Mouse (Mus musculus): ENCODE measurements around the gene Abcc1. TPM values are rescaled to one million over a fixed set of nuclear protein-coding genes. Genes with fewer than 3 reads are reported as not detected.

The Abcc1 gene
- total and polyA plus RNA-seq, 2 experiments from 2014 or later = 2.0 to 6.7 TPM

- Histone ChIP-seq H3K27me3 (ENCODE audit: control insufficient read depth, insufficient read depth, low read length) (no peaks in the 10 kb centered on the region), H3K9ac (replicated peaks; ENCODE audit: low read depth, low read length) (no peak overlapping the region), H3K9me3 (replicated peaks; ENCODE audit: control insufficient read depth, low read length) (no peaks in the 10 kb centered on the region), H3K4me3 (ENCODE audit: low read depth, low read length) (no peak overlapping the region), H3K36me3 (replicated peaks; ENCODE audit: control insufficient read depth, insufficient read depth, low read length) (0 out of 2 replicates have a peak, but pooled peaks cover 12% of the 10 kb centered on the region), H3K27ac (ENCODE audit: low read depth) (no peak overlapping the region), H3K4me2 (ENCODE audit: low read depth, low read length) (no peak overlapping the region), H3K4me1 (ENCODE audit: control insufficient read depth, insufficient read depth) (no peaks in the 10 kb centered on the region)
- 78% methylated on average over 2 of the region's 2 CpGs for WGBS
- no peak for TF ChIP-seq EP300 (IDR thresholded peaks at IDR 0.05; ENCODE audit: low read depth)
- TF ChIP-seq CTCF (IDR thresholded peaks at IDR 0.05; ENCODE audit: low read depth) = no peak
- no peak for ATAC-seq (ENCODE audit: insufficient read depth, low read depth)
- no peak for DNase-seq (ENCODE audit: low spot score)
Measured at GRCm38 (mm10) chr16:14403507-14403906, 42.1 kb downstream of the Abcc1 start.

GRCm38 (mm10) chr16:14405636-14406035 is 44.3 kb downstream of the Abcc1 start:
- no peak overlapping the region for H3K4me2 ChIP-seq (ENCODE audit: low read depth, low read length)
- H3K36me3 ChIP-seq (replicated peaks; ENCODE audit: control insufficient read depth, insufficient read depth, low read length) = 0 out of 2 replicates have a peak, but pooled peaks cover 12% of the 10 kb centered on the region
- no peaks in the 10 kb centered on the region for H3K9me3 ChIP-seq (replicated peaks; ENCODE audit: control insufficient read depth, low read length)
- DNase-seq (ENCODE audit: low spot score) (no peak), ATAC-seq (ENCODE audit: insufficient read depth, low read depth) (no peak)
- no peaks in the 10 kb centered on the region; the same call in 1 of the 2 replicates for H3K4me1 ChIP-seq (ENCODE audit: control insufficient read depth, insufficient read depth)
- TF ChIP-seq EP300 (IDR thresholded peaks at IDR 0.05; ENCODE audit: low read depth) (no peak), CTCF (IDR thresholded peaks at IDR 0.05; ENCODE audit: low read depth) (no peak)
- H3K27me3 ChIP-seq (ENCODE audit: control insufficient read depth, insufficient read depth, low read length) = no peaks in the 10 kb centered on the region
- H3K9ac ChIP-seq (replicated peaks; ENCODE audit: low read depth, low read length) = no peak overlapping the region
- no peak overlapping the region for H3K4me3 ChIP-seq (ENCODE audit: low read depth, low read length)
- 88% methylated on average over 6 of the region's 6 CpGs for WGBS
- H3K27ac ChIP-seq (ENCODE audit: low read depth) = no peak overlapping the region

GRCm38 (mm10) chr16:14409124-14409523 is 47.8 kb downstream of the Abcc1 start:
- DNase-seq (ENCODE audit: low spot score) (no peak), ATAC-seq (ENCODE audit: insufficient read depth, low read depth) (no peak)
- Histone ChIP-seq H3K4me2 (ENCODE audit: low read depth, low read length) (no peak overlapping the region), H3K36me3 (replicated peaks; ENCODE audit: control insufficient read depth, insufficient read depth, low read length) (0 out of 2 replicates have a peak, but pooled peaks cover 12% of the 10 kb centered on the region), H3K27ac (ENCODE audit: low read depth) (no peak overlapping the region), H3K9me3 (replicated peaks; ENCODE audit: control insufficient read depth, low read length) (no peaks in the 10 kb centered on the region), H3K27me3 (ENCODE audit: control insufficient read depth, insufficient read depth, low read length) (no peaks in the 10 kb centered on the region), H3K4me3 (ENCODE audit: low read depth, low read length) (no peak overlapping the region), H3K9ac (replicated peaks; ENCODE audit: low read depth, low read length) (no peak overlapping the region), H3K4me1 (ENCODE audit: control insufficient read depth, insufficient read depth) (no peaks in the 10 kb centered on the region; the same call in 1 of the 2 replicates)
- 56% methylated on average over 2 of the region's 2 CpGs for WGBS
- no peak for TF ChIP-seq EP300 (IDR thresholded peaks at IDR 0.05; ENCODE audit: low read depth)
- TF ChIP-seq CTCF (IDR thresholded peaks at IDR 0.05; ENCODE audit: low read depth) = no peak

GRCm38 (mm10) chr16:14409776-14410175 is 48.4 kb downstream of the Abcc1 start:
- Histone ChIP-seq H3K9me3 (replicated peaks; ENCODE audit: control insufficient read depth, low read length) (no peaks in the 10 kb centered on the region), H3K4me2 (ENCODE audit: low read depth, low read length) (no peak overlapping the region), H3K27ac (ENCODE audit: low read depth) (no peak overlapping the region), H3K4me1 (ENCODE audit: control insufficient read depth, insufficient read depth) (no peaks in the 10 kb centered on the region; the same call in 1 of the 2 replicates), H3K4me3 (ENCODE audit: low read depth, low read length) (no peak overlapping the region), H3K27me3 (ENCODE audit: control insufficient read depth, insufficient read depth, low read length) (no peaks in the 10 kb centered on the region), H3K36me3 (replicated peaks; ENCODE audit: control insufficient read depth, insufficient read depth, low read length) (0 out of 2 replicates have a peak, but pooled peaks cover 12% of the 10 kb centered on the region), H3K9ac (replicated peaks; ENCODE audit: low read depth, low read length) (no peak overlapping the region)
- no peak for ATAC-seq (ENCODE audit: insufficient read depth, low read depth)
- no peak for TF ChIP-seq EP300 (IDR thresholded peaks at IDR 0.05; ENCODE audit: low read depth)
- WGBS = 69% methylated on average over 3 of the region's 3 CpGs
- no peak for DNase-seq (ENCODE audit: low spot score)

GRCm38 (mm10) chr16:14410611-14411010 is 49.3 kb downstream of the Abcc1 start:
- no peak overlapping the region for H3K27ac ChIP-seq (ENCODE audit: low read depth)
- 84% methylated on average over 7 of the region's 7 CpGs for WGBS
- DNase-seq (ENCODE audit: low spot score) (no peak), ATAC-seq (ENCODE audit: insufficient read depth, low read depth) (no peak)
- no peaks in the 10 kb centered on the region for H3K9me3 ChIP-seq (replicated peaks; ENCODE audit: control insufficient read depth, low read length)
- no peak overlapping the region for H3K9ac ChIP-seq (replicated peaks; ENCODE audit: low read depth, low read length)
- H3K4me1 ChIP-seq (ENCODE audit: control insufficient read depth, insufficient read depth) = no peaks in the 10 kb centered on the region; the same call in 1 of the 2 replicates
- TF ChIP-seq CTCF (IDR thresholded peaks at IDR 0.05; ENCODE audit: low read depth) (no peak), EP300 (IDR thresholded peaks at IDR 0.05; ENCODE audit: low read depth) (no peak)
- no peak overlapping the region for H3K4me2 ChIP-seq (ENCODE audit: low read depth, low read length)
- H3K4me3 ChIP-seq (ENCODE audit: low read depth, low read length) = no peak overlapping the region
- no peaks in the 10 kb centered on the region for H3K27me3 ChIP-seq (ENCODE audit: control insufficient read depth, insufficient read depth, low read length)
- 0 out of 2 replicates have a peak, but pooled peaks cover 4% of the 10 kb centered on the region for H3K36me3 ChIP-seq (replicated peaks; ENCODE audit: control insufficient read depth, insufficient read depth, low read length)

- no peaks in the 10 kb centered on the region; the same call in 1 of the 2 replicates for H3K4me1 ChIP-seq (ENCODE audit: control insufficient read depth, insufficient read depth)
- TF ChIP-seq EP300 (IDR thresholded peaks at IDR 0.05; ENCODE audit: low read depth) (no peak), CTCF (IDR thresholded peaks at IDR 0.05; ENCODE audit: low read depth) (no peak)
- DNase-seq (ENCODE audit: low spot score) = no peak
- no peaks in the 10 kb centered on the region for H3K9me3 ChIP-seq (replicated peaks; ENCODE audit: control insufficient read depth, low read length)
- H3K4me3 ChIP-seq (ENCODE audit: low read depth, low read length) = no peak overlapping the region
- no peaks in the 10 kb centered on the region for H3K27me3 ChIP-seq (ENCODE audit: control insufficient read depth, insufficient read depth, low read length)
- H3K27ac ChIP-seq (ENCODE audit: low read depth) = no peak overlapping the region
- no peak overlapping the region for H3K4me2 ChIP-seq (ENCODE audit: low read depth, low read length)
- no peak overlapping the region for H3K9ac ChIP-seq (replicated peaks; ENCODE audit: low read depth, low read length)
- 74% methylated on average over 7 of the region's 7 CpGs for WGBS
- no peak for ATAC-seq (ENCODE audit: insufficient read depth, low read depth)
- H3K36me3 ChIP-seq (replicated peaks; ENCODE audit: control insufficient read depth, insufficient read depth, low read length) = 0 out of 2 replicates have a peak, but pooled peaks cover 3% of the 10 kb centered on the region
Measured at GRCm38 (mm10) chr16:14411156-14411555, 49.8 kb downstream of the Abcc1 start.

All from heart, postnatal 0 days (tissue).